ENCODE assay signal across 19 mouse cellular contexts in the genomic region with DNA sequence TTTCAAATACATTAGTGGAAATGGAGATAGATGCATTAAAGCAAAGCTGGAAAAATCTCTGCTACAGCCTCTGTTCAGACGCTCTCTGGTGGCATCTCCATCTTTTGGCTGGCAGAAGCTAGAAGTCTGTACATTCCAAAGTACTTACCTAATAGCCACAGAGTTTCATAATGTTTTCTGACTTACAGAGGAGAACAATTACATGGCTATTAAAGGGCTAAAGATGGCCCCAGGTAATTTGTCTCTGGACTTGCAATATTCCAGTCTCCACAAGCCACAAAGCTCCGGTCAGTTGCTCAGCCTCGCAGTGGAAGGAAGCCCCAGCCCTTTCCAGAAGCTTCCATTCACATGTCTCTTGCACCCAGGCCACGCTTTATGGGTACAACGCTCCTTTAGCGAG.
"Had no signal": no experiment of that assay in that cellular context is flagged by ENCODE, and none has a peak within 500 bp of the region (broad histone marks: within the 10 kb centered on the region; RNA-seq: fewer than 3 reads in every experiment).

No protein-coding gene starts in this region.

- H3K9ac ChIP-seq: limb, embryonic 13.5 days; liver, embryonic 12.5 days; liver, embryonic 15.5 days; lung, embryonic 15.5 days; midbrain, embryonic 12.5 days; midbrain, embryonic 15.5 days had no signal

- H3K4me1 ChIP-seq: limb, embryonic 10.5 days; limb, embryonic 13.5 days; liver, embryonic 12.5 days; liver, embryonic 15.5 days; lung, embryonic 15.5 days had no signal

- DNase-seq: kidney, adult 2 months; kidney, postnatal 10 days; kidney, postnatal 36 days; liver; lung, adult 18-20 months; lung, postnatal 14 days; lung, postnatal 4 days; retina, postnatal 1 day; right cerebral cortex, postnatal 25 days; thymus, adult 18-20 months; thymus, postnatal 4 days had no signal

- H3K36me3 ChIP-seq: limb, embryonic 10.5 days; limb, embryonic 13.5 days; liver, embryonic 12.5 days; liver, embryonic 15.5 days; lung, embryonic 15.5 days; midbrain, embryonic 12.5 days; midbrain, embryonic 15.5 days had no signal

- ATAC-seq: intestine, embryonic 16.5 days; liver, embryonic 12.5 days; midbrain, embryonic 15.5 days had no signal

- H3K9me3 ChIP-seq: limb, embryonic 10.5 days; limb, embryonic 13.5 days; liver, embryonic 12.5 days; liver, embryonic 15.5 days; lung, embryonic 15.5 days; midbrain, embryonic 12.5 days; midbrain, embryonic 15.5 days had no signal

- H3K27ac ChIP-seq: limb, embryonic 10.5 days; limb, embryonic 13.5 days; liver, embryonic 12.5 days; liver, embryonic 15.5 days; lung, embryonic 15.5 days; midbrain, embryonic 12.5 days; midbrain, embryonic 15.5 days had no signal

- H3K4me3 ChIP-seq: limb, embryonic 10.5 days; limb, embryonic 13.5 days; liver, embryonic 12.5 days; liver, embryonic 15.5 days; lung, embryonic 15.5 days; midbrain, embryonic 12.5 days; midbrain, embryonic 15.5 days had no signal

- H3K27me3 ChIP-seq: limb, embryonic 13.5 days; liver, embryonic 12.5 days; liver, embryonic 15.5 days; lung, embryonic 15.5 days; midbrain, embryonic 12.5 days; midbrain, embryonic 15.5 days had no signal

- H3K4me2 ChIP-seq: limb, embryonic 13.5 days; liver, embryonic 12.5 days; liver, embryonic 15.5 days; lung, embryonic 15.5 days; midbrain, embryonic 12.5 days; midbrain, embryonic 15.5 days had no signal
